Mouse (Mus musculus) G1E (cell line): ENCODE measurements around the gene Rnf167.

Experiments used
- CTCF ChIP-seq: IDR thresholded peaks from 2 replicates; pipeline ENCODE4 v1.5.1; 2012; ENCODE audit warnings: low read depth, low read length, inconsistent platforms, mixed read lengths
- GATA1 ChIP-seq: IDR thresholded peaks from 2 replicates; pipeline ENCODE4 v1.6.1; 2012; ENCODE audit warnings: borderline replicate concordance, low read length, inconsistent platforms, mixed read lengths

DNA sequence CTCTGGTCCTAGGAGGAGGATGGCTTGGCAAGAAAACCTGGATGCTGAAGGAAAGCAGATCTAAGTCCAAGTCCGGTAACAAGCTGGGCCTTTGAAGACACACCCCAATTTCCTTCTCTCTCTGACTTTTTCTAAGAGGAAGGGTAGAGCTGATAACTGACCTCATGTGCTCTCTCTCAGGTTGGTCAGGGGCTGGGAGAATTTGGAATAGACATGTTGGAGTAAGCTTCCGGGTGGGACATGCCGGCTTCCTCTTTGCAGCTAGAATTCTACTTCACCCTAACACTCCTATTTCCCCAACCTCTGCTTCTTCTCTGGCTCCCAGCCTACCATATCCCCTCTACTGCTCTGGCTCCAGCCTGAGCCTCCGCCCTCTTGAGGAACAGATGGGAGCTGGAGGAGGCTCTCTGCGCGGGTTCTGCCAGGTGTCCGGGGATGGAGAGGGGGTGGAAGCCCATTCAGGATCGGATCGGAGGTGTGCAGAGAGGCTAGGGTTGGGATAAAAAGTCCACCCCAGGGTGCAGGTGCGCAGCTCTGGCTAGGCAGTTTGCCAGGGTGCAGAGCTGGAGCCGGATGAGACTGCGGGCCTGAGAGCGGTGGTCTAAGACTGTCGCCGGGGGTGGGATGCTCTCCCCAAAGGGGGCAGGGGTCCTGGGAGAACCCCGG, 40.0 kb downstream of the Rnf167 start:
- no peak for TF ChIP-seq CTCF
- TF ChIP-seq GATA1 = no peak
